Mouse (Mus musculus): Measurements from ENCODE around the gene Rrp1b.
"Not testable (repeated sequence)": the region's sequence is repeated elsewhere in the genome, so short reads cannot be mapped to it uniquely, and the experiment has no call there.

- TF ChIP-seq POLR2A, CTCF (IDR thresholded peaks at IDR 0.05; ENCODE audit: extremely low read depth, insufficient read depth, low read length): not testable (repeated sequence)
These were observed 28.9 kb downstream of the Rrp1b start for GRCm38 (mm10) chr17:32064762-32065161.

All from cortical plate, adult 2 months (tissue).